Mouse (Mus musculus): ENCODE data around the gene Phf20. TPM values are rescaled to one million over a fixed set of nuclear protein-coding genes. Genes with fewer than 3 reads are reported as not detected.

Phf20 gene
- 43.0 and 46.5 TPM in 2 replicates for polyA plus RNA-seq (2015; fragmentation: Nextera tagmentation; extraction: Ambion mirVana)

DNA sequence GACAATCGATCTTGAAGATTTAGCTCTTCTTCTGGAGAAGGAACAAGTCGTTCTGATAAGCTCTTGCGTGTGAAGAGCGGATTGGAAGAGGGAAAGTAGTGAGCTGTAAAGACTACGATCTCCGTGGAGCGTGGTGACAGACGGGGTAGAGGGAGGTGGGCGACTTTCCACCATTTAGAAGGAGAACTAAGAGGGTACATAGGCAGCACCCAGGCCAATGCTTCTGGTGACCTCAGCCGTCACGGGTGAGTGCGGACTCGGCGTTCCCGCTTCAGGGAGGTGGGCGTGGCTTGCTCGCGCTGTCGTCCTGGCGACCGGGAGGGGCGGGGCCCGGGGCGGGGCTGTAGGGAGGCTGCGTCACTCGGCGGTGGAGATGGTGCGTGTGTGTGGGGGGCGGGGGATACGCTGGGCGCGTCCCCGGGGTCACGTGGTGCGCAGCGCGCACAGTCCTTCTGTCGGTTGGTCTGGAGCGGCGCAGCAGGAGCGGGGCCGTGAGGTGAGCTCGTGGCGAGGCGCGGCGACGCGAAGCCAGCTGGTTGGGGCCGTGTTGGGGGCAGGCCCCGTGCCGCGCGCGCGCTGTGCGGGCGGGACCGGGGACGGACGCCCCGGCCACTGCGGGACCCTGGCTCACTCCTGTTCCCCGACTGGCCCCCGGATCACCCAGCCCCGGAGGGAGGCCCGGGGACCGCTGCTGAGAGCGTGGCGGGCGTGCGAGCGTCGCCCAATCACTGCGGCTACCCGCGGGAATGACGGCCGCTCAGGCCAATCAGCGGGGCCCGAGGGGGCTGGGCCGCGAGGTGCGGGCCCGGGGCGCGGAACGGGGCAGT, at the start of gene Phf20:
Gene Phf20, plus strand, starts transcription at position 165 of the 827 bp plus-strand sequence.
- WGBS, result under 1% methylated on average over 84 of the region's 88 CpGs
- peak; percentile 99 for ATAC-seq (replicated peaks; ENCODE audit: extremely low read depth, insufficient read depth, low FRiP score)
- H3K27me3 ChIP-seq (ENCODE audit: control insufficient read depth, insufficient read depth, low read length), result no peaks in the 10 kb centered on the region
- peaks cover 26% of the 10 kb centered on the region for H3K4me1 ChIP-seq (ENCODE audit: control insufficient read depth, insufficient read depth, low read length)
- H3K9me3 ChIP-seq (replicated peaks; ENCODE audit: control insufficient read depth, low read length), result no peaks in the 10 kb centered on the region
- H3K36me3 ChIP-seq (ENCODE audit: control insufficient read depth, insufficient read depth), result no peaks in the 10 kb centered on the region
- H3K4me3 ChIP-seq (ENCODE audit: low read length), result peak within 1 kb of the TSS; percentile 84
- H3K9ac ChIP-seq (ENCODE audit: low read length), result peak within 1 kb of the TSS; percentile 90
- peak within 1 kb of the TSS; percentile 94 for H3K4me2 ChIP-seq (ENCODE audit: low read depth, low read length)
- H3K27ac ChIP-seq (ENCODE audit: low read length), result peak within 1 kb of the TSS; percentile 96

DNA sequence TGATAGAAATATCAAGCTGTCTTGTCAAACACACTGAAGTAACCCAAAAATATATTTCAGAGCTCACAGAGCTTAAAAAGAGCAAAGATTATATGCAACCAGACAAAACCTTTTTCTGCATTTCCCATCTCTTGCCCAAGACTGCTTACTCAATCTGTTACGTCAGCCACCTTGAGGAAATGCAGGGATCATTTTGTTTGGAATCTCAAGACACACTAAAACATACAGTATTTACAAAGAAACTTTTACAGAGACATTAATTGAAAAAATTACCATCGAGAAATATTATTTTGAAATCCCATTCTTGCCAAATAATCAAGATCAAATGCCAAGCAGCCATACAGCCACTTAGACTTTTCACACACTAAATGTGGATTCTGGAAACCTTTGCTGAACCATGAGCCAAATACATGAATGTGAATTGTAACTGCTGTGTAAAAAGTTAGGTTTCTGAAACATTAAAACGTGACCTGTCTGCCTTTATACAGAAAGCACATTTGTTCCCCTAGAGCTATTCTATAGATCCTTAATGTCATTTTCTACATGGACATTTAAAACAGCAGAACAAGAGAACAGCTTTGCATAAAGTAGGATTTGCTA, 48.9 kb upstream of the Phf20 start:
- no peak overlapping the region for H3K27ac ChIP-seq (ENCODE audit: low read length)
- peaks cover 18% of the 10 kb centered on the region for H3K36me3 ChIP-seq (ENCODE audit: control insufficient read depth, insufficient read depth)
- H3K27me3 ChIP-seq (ENCODE audit: control insufficient read depth, insufficient read depth, low read length), result no peaks in the 10 kb centered on the region
- H3K4me2 ChIP-seq (ENCODE audit: low read depth, low read length), result no peak overlapping the region
- ATAC-seq (replicated peaks; ENCODE audit: extremely low read depth, insufficient read depth, low FRiP score), result no peak
- no peaks in the 10 kb centered on the region for H3K9me3 ChIP-seq (replicated peaks; ENCODE audit: control insufficient read depth, low read length)
- H3K4me3 ChIP-seq (ENCODE audit: low read length), result no peak overlapping the region
- peaks cover 9% of the 10 kb centered on the region; the same call in 1 of the 2 replicates for H3K4me1 ChIP-seq (ENCODE audit: control insufficient read depth, insufficient read depth, low read length)
- WGBS, result 90% methylated on average over 3 of the region's 3 CpGs
- H3K9ac ChIP-seq (ENCODE audit: low read length), result no peak overlapping the region

DNA sequence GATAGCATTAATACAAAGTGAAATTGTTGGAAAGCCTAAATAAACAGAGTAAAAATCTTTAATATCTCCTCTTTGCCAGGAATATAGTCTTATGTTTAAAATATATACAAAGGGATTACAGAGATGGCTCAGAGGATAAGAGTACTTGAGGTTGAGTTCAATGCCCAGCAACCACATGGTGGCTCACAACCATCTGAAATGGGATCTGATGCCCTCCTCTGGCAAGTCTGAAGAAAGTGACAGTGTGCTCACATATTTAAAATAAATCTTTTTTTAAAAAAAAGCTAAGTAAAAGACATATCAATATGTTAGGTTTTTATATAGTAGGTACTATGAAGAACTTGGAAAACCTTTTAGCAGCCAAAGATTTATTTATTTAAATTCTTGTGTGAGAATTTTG, 44.7 kb upstream of the Phf20 start:
- no peak for ATAC-seq (replicated peaks; ENCODE audit: extremely low read depth, insufficient read depth, low FRiP score)
- Histone ChIP-seq H3K4me1 (ENCODE audit: control insufficient read depth, insufficient read depth, low read length) (no peaks in the 10 kb centered on the region), H3K4me3 (ENCODE audit: low read length) (no peak overlapping the region), H3K36me3 (ENCODE audit: control insufficient read depth, insufficient read depth) (peaks cover 36% of the 10 kb centered on the region), H3K9me3 (replicated peaks; ENCODE audit: control insufficient read depth, low read length) (no peaks in the 10 kb centered on the region), H3K27ac (ENCODE audit: low read length) (no peak overlapping the region), H3K27me3 (ENCODE audit: control insufficient read depth, insufficient read depth, low read length) (no peaks in the 10 kb centered on the region), H3K9ac (ENCODE audit: low read length) (no peak overlapping the region), H3K4me2 (ENCODE audit: low read depth, low read length) (no peak overlapping the region)

DNA sequence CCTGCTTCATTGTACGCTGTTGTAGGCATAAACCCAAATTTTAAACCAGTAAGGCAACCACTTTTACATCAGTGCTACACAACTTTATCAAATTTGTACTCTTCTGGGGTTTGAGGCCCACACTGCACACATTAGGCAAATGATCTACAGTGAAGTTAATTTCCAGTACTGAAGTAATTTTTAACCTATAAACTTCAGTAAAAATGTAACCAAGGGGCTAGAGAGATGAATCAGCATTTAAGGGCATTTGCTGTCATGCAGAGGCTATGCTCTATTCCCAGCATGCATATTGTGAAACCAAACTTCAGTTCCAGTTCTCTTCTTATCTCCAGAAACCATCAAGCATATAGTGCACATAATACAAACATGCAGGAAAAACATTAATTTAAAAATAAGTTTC, 30.8 kb upstream of the Phf20 start:
- Histone ChIP-seq H3K4me2 (ENCODE audit: low read depth, low read length) (no peak overlapping the region), H3K4me1 (ENCODE audit: control insufficient read depth, insufficient read depth, low read length) (no peaks in the 10 kb centered on the region), H3K27me3 (ENCODE audit: control insufficient read depth, insufficient read depth, low read length) (no peaks in the 10 kb centered on the region), H3K4me3 (ENCODE audit: low read length) (no peak overlapping the region), H3K27ac (ENCODE audit: low read length) (no peak overlapping the region), H3K36me3 (ENCODE audit: control insufficient read depth, insufficient read depth) (peaks cover 59% of the 10 kb centered on the region), H3K9me3 (replicated peaks; ENCODE audit: control insufficient read depth, low read length) (no peaks in the 10 kb centered on the region), H3K9ac (ENCODE audit: low read length) (no peak overlapping the region)
- WGBS, result 98% methylated on average over 1 of the region's 1 CpGs
- no peak for ATAC-seq (replicated peaks; ENCODE audit: extremely low read depth, insufficient read depth, low FRiP score)

DNA sequence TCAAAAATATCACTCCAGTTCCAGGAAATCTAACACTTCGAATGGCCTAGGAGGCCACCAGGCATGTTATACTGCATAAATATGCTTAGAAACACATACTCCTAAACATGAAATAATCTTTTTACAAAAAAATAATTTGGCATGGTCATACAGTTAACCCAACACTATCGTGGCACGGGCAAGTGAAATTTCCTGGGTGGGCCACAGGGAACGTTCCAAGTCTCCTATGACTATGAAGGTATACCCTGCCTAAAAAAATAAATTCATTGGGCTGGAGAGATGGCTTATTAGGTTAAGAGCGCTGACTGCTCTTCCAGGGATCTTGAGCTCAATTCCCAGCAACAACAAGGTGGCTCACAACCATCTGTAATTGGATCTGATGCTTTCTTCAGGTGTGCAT, 29.7 kb upstream of the Phf20 start:
- Histone ChIP-seq H3K27ac (ENCODE audit: low read length) (no peak overlapping the region), H3K36me3 (ENCODE audit: control insufficient read depth, insufficient read depth) (peaks cover 63% of the 10 kb centered on the region), H3K27me3 (ENCODE audit: control insufficient read depth, insufficient read depth, low read length) (no peaks in the 10 kb centered on the region), H3K4me3 (ENCODE audit: low read length) (no peak overlapping the region), H3K9ac (ENCODE audit: low read length) (no peak overlapping the region), H3K4me1 (ENCODE audit: control insufficient read depth, insufficient read depth, low read length) (no peaks in the 10 kb centered on the region), H3K4me2 (ENCODE audit: low read depth, low read length) (no peak overlapping the region), H3K9me3 (replicated peaks; ENCODE audit: control insufficient read depth, low read length) (no peaks in the 10 kb centered on the region)
- no peak for ATAC-seq (replicated peaks; ENCODE audit: extremely low read depth, insufficient read depth, low FRiP score)
- 95% methylated on average over 5 of the region's 5 CpGs for WGBS

DNA sequence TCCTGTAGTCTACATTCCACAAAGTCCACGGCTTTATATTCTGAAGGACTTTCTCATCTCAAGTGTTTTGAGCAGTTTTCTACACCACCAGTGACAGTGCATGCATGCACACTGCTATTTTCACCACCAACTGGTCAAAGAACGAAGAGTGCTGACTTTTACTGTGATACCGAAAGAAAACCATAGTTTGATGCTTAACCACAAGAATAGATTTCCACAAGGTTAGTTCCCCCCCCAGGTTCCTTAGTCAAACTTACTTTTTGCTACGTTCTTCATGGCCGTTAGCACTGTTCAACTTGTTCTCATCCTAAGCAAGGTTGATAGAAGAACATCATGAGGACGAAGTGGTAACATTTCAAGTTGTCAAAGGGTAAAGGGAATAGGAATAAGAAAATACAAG, 19.2 kb upstream of the Phf20 start:
- Histone ChIP-seq H3K36me3 (ENCODE audit: control insufficient read depth, insufficient read depth) (peaks cover 20% of the 10 kb centered on the region), H3K4me2 (ENCODE audit: low read depth, low read length) (peak overlapping the region; percentile 36; the same call in 1 of the 2 replicates), H3K4me3 (ENCODE audit: low read length) (peak overlapping the region; percentile 21; the same call in 1 of the 2 replicates), H3K4me1 (ENCODE audit: control insufficient read depth, insufficient read depth, low read length) (peaks cover 24% of the 10 kb centered on the region), H3K27me3 (ENCODE audit: control insufficient read depth, insufficient read depth, low read length) (no peaks in the 10 kb centered on the region), H3K9me3 (replicated peaks; ENCODE audit: control insufficient read depth, low read length) (no peaks in the 10 kb centered on the region), H3K9ac (ENCODE audit: low read length) (no peak overlapping the region), H3K27ac (ENCODE audit: low read length) (no peak overlapping the region)
- 62% methylated on average over 6 of the region's 6 CpGs for WGBS
- ATAC-seq (replicated peaks; ENCODE audit: extremely low read depth, insufficient read depth, low FRiP score), result no peak

DNA sequence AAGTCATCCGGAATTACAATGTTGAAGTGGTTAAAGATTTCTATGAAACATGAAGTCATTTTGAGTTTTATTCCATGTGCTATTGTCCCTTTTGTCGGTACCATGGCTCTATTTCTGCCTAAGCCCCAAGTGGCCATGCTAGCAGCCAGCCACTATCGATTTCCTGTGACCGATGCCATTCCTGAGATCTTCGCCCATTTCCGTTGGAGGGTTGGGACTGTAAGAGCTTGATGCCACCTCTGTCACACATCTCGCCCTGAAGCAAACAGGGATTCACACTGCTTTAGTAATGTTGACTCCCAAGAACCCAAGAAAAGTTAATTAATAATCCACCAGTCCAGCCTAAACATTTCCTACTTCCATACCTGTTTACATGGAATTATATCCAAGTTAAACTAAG, 18.6 kb upstream of the Phf20 start:
- 50% methylated on average over 7 of the region's 7 CpGs for WGBS

DNA sequence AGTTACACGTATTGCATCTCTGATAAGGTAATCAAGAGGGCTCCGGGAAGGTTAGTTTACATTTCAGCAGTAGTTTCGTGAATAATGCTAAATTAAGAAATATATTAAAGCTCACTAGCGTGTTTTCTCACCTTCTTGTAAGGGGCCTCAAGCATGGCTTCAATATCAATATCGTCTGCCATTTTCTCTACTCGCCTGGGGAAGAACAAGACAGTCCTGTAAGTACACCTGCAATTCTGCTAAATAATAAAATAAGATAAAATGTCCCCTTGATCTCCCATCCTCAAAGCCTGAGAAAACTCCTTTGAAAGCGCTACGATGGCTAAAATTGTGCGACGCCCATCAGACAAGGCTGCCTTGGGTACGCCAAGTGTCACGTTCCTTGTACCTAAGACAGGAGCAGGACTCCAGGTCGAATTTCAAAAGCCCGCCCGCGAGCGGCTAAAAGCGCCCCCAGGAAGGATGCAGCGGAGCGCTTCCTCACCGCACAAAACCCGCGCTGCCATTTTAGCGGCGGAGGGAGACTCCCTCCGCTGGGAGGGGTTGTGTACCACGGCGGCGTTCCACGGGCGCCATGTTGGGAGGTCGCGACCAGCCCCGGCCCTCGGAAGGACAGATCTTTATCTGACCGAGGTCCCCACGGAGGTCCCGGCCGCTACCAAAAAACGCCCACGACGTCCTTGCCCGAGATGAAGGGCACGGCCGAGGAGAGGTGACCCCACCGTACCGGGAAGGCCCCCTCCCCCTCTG, 17.0 kb upstream of the Phf20 start:
- H3K9ac ChIP-seq (ENCODE audit: low read length), result peak overlapping the region; percentile 98
- peak; percentile 57 for ATAC-seq (replicated peaks; ENCODE audit: extremely low read depth, insufficient read depth, low FRiP score)
- H3K36me3 ChIP-seq (ENCODE audit: control insufficient read depth, insufficient read depth), result peaks cover 12% of the 10 kb centered on the region
- peak overlapping the region; percentile 73 for H3K4me2 ChIP-seq (ENCODE audit: low read depth, low read length)
- peak overlapping the region; percentile 85 for H3K4me3 ChIP-seq (ENCODE audit: low read length)
- H3K27ac ChIP-seq (ENCODE audit: low read length), result peak overlapping the region; percentile 92
- H3K9me3 ChIP-seq (replicated peaks; ENCODE audit: control insufficient read depth, low read length), result no peaks in the 10 kb centered on the region
- WGBS, result under 1% methylated on average over 47 of the region's 47 CpGs
- H3K4me1 ChIP-seq (ENCODE audit: control insufficient read depth, insufficient read depth, low read length), result peaks cover 24% of the 10 kb centered on the region
- H3K27me3 ChIP-seq (ENCODE audit: control insufficient read depth, insufficient read depth, low read length), result no peaks in the 10 kb centered on the region

More for the DNA sequence above, 18.6 kb upstream of the Phf20 start:
- no peak overlapping the region for H3K27ac ChIP-seq (ENCODE audit: low read length)
- no peaks in the 10 kb centered on the region for H3K27me3 ChIP-seq (ENCODE audit: control insufficient read depth, insufficient read depth, low read length)
- H3K36me3 ChIP-seq (ENCODE audit: control insufficient read depth, insufficient read depth), result peaks cover 19% of the 10 kb centered on the region
- H3K4me1 ChIP-seq (ENCODE audit: control insufficient read depth, insufficient read depth, low read length), result peaks cover 24% of the 10 kb centered on the region
- no peak for ATAC-seq (replicated peaks; ENCODE audit: extremely low read depth, insufficient read depth, low FRiP score)
- peak overlapping the region; percentile 65 for H3K4me2 ChIP-seq (ENCODE audit: low read depth, low read length)
- H3K9me3 ChIP-seq (replicated peaks; ENCODE audit: control insufficient read depth, low read length), result no peaks in the 10 kb centered on the region
- H3K4me3 ChIP-seq (ENCODE audit: low read length), result peak overlapping the region; percentile 45
- peak overlapping the region; percentile 52 for H3K9ac ChIP-seq (ENCODE audit: low read length)

DNA sequence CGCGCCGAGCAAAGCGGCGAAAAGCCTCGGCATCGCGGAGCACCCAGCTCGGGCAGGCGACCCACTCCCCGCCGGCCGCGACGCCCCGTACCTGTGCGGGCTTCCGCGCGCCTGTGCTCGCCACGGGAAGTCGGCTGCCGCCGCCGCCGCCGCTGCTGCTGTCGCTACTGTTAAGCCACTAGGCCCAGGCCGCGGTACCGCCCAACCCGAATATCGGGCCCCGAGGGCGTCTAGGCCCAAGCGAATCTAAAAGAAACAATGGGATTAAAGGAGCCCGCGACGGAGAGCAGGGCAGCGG, 16.5 kb upstream of the Phf20 start:
- peak; percentile 14 for ATAC-seq (replicated peaks; ENCODE audit: extremely low read depth, insufficient read depth, low FRiP score)
- H3K4me1 ChIP-seq (ENCODE audit: control insufficient read depth, insufficient read depth, low read length), result peaks cover 24% of the 10 kb centered on the region
- H3K9ac ChIP-seq (ENCODE audit: low read length), result peak overlapping the region; percentile 98
- no peak overlapping the region for H3K4me2 ChIP-seq (ENCODE audit: low read depth, low read length)
- no peaks in the 10 kb centered on the region for H3K9me3 ChIP-seq (replicated peaks; ENCODE audit: control insufficient read depth, low read length)
- H3K36me3 ChIP-seq (ENCODE audit: control insufficient read depth, insufficient read depth), result peaks cover 10% of the 10 kb centered on the region
- H3K27me3 ChIP-seq (ENCODE audit: control insufficient read depth, insufficient read depth, low read length), result no peaks in the 10 kb centered on the region
- peak overlapping the region; percentile 85 for H3K4me3 ChIP-seq (ENCODE audit: low read length)
- WGBS, result under 1% methylated on average over 40 of the region's 41 CpGs
- peak overlapping the region; percentile 92 for H3K27ac ChIP-seq (ENCODE audit: low read length)
